Comparison of ENCODE assay signal across 8 mouse cellular contexts in genomic region chr17:6079287-6080122, GRCm38 (mm10). TPM values are rescaled to one million over a fixed set of nuclear protein-coding genes. Genes with fewer than 3 reads are reported as not detected.
A peak's percentile ranks its signal among the peaks of the same experiment; 100 is the strongest.
DNase-seq lines count a peak whose midpoint lies in the region; ATAC-seq and TF ChIP-seq lines count a peak whose summit lies in the region.

Serac1 (minus strand) TSS chr17:6079741.
Gtf2h5 (plus strand) TSS chr17:6079786.

- no peaks in the 10 kb centered on the region for H3K9me3 ChIP-seq in embryonic facial prominence, embryonic 15.5 days (replicated peaks)
- no peaks in the 10 kb centered on the region for H3K9me3 ChIP-seq in kidney, embryonic 14.5 days (ENCODE audit: control insufficient read depth, low read length)
- H3K9me3 ChIP-seq in limb, embryonic 15.5 days, result no peaks in the 10 kb centered on the region

- TF ChIP-seq POLR2A in bone marrow, adult 2 months (IDR thresholded peaks at IDR 0.05; ENCODE audit: borderline replicate concordance, control insufficient read depth, low read depth, low read length), result peak; percentile 84; the same call in 1 of the 2 replicates

- H3K4me3 ChIP-seq in bone marrow, adult 2 months (replicated peaks; ENCODE audit: control insufficient read depth, low read depth, low read length), result peak within 1 kb of the TSS; percentile 93
- peak within 1 kb of the TSS; percentile 65 for H3K4me3 ChIP-seq in embryonic facial prominence, embryonic 15.5 days (replicated peaks)
- peak within 1 kb of the TSS; percentile 84 for H3K4me3 ChIP-seq in kidney, embryonic 14.5 days (ENCODE audit: low read length)
- H3K4me3 ChIP-seq in limb, embryonic 15.5 days, result peak within 1 kb of the TSS; percentile 86

- peaks cover 2% of the 10 kb centered on the region; the same call in 1 of the 2 replicates for H3K4me1 ChIP-seq in bone marrow, adult 2 months (ENCODE audit: control insufficient read depth, insufficient read depth, low read length)
- H3K4me1 ChIP-seq in embryonic facial prominence, embryonic 15.5 days, result peaks cover 13% of the 10 kb centered on the region
- peaks cover 4% of the 10 kb centered on the region; the same call in 1 of the 2 replicates for H3K4me1 ChIP-seq in kidney, embryonic 14.5 days (ENCODE audit: control insufficient read depth, insufficient read depth, low read length)
- H3K4me1 ChIP-seq in limb, embryonic 15.5 days, result peaks cover 17% of the 10 kb centered on the region; the same call in 1 of the 2 replicates

- H3K36me3 ChIP-seq in embryonic facial prominence, embryonic 15.5 days, result peaks cover 7% of the 10 kb centered on the region
- peaks cover 20% of the 10 kb centered on the region for H3K36me3 ChIP-seq in kidney, embryonic 14.5 days (ENCODE audit: control insufficient read depth, insufficient read depth, low read length)
- H3K36me3 ChIP-seq in limb, embryonic 15.5 days, result peaks cover 12% of the 10 kb centered on the region

- peak; percentile 96 for ATAC-seq in embryonic facial prominence, embryonic 15.5 days (ENCODE audit: insufficient number of reproducible peaks, low FRiP score, low TSS enrichment, low read depth)
- peak; percentile 98 for ATAC-seq in kidney, embryonic 14.5 days (ENCODE audit: low FRiP score, low TSS enrichment)
- peak; percentile 97 for ATAC-seq in limb, embryonic 15.5 days (ENCODE audit: insufficient number of reproducible peaks, low FRiP score, low TSS enrichment, low read depth)

- H3K9ac ChIP-seq in embryonic facial prominence, embryonic 15.5 days, result peak within 1 kb of the TSS; percentile 71
- H3K9ac ChIP-seq in kidney, embryonic 14.5 days (ENCODE audit: low read depth, low read length), result peak within 1 kb of the TSS; percentile 93
- H3K9ac ChIP-seq in limb, embryonic 15.5 days, result peak within 1 kb of the TSS; percentile 92

- peak within 1 kb of the TSS; percentile 78 for H3K4me2 ChIP-seq in embryonic facial prominence, embryonic 15.5 days (replicated peaks)
- H3K4me2 ChIP-seq in kidney, embryonic 14.5 days (replicated peaks; ENCODE audit: low read depth, low read length), result peak within 1 kb of the TSS; percentile 76
- peak within 1 kb of the TSS; percentile 77 for H3K4me2 ChIP-seq in limb, embryonic 15.5 days

- TF ChIP-seq CTCF in bone marrow, adult 2 months (IDR thresholded peaks at IDR 0.05; ENCODE audit: control insufficient read depth, insufficient read depth, low read length), result peak; percentile 13; the same call in 1 of the 2 replicates

- no peaks in the 10 kb centered on the region for H3K27me3 ChIP-seq in embryonic facial prominence, embryonic 15.5 days
- H3K27me3 ChIP-seq in kidney, embryonic 14.5 days (ENCODE audit: control insufficient read depth, insufficient read depth, low read length), result no peaks in the 10 kb centered on the region
- no peaks in the 10 kb centered on the region for H3K27me3 ChIP-seq in limb, embryonic 15.5 days

- under 1% methylated on average over 70 of the region's 70 CpGs for WGBS in bone marrow, adult 2 months
- WGBS in embryonic facial prominence, embryonic 15.5 days, result under 1% methylated on average over 70 of the region's 70 CpGs
- WGBS in kidney, embryonic 14.5 days, result under 1% methylated on average over 70 of the region's 70 CpGs
- under 1% methylated on average over 68 of the region's 70 CpGs for WGBS in limb, embryonic 15.5 days

- H3K27ac ChIP-seq in bone marrow, adult 2 months (ENCODE audit: control insufficient read depth, insufficient read depth, low read depth, low read length, poor library complexity), result peak within 1 kb of the TSS; percentile 90
- H3K27ac ChIP-seq in embryonic facial prominence, embryonic 15.5 days (replicated peaks), result peak within 1 kb of the TSS; percentile 88
- H3K27ac ChIP-seq in kidney, embryonic 14.5 days (ENCODE audit: low read depth, low read length), result peak within 1 kb of the TSS; percentile 91
- H3K27ac ChIP-seq in limb, embryonic 15.5 days, result peak within 1 kb of the TSS; percentile 89

- DNase-seq in 416B (ENCODE audit: low read depth), result peak; percentile 96
- peak; percentile 97 for DNase-seq in heart, adult 9 months (ENCODE audit: low spot score in 2 of 2)
- DNase-seq in monocyte, adult 2 months (ENCODE audit: low read depth in 1 of 2, low spot score in 2 of 2), result peak; percentile 90 to 97
- peak; percentile 97 for DNase-seq in spleen, postnatal 36 days (ENCODE audit: low spot score in 2 of 2)

RNA-seq across cellular contexts. Expression of gene Serac1, which starts in this region (rescaled TPM):
- polyA plus RNA-seq in bone marrow, adult 2 months (2011; ENCODE audit: insufficient read depth, insufficient read length, low replicate concordance, missing spikeins), result 1.4 and 2.8 TPM in 2 replicates
- 3.9 and 5.4 TPM in 2 replicates for polyA plus RNA-seq in embryonic facial prominence, embryonic 15.5 days (2015; fragmentation: Nextera tagmentation; extraction: Ambion mirVana)
- polyA plus RNA-seq in kidney, embryonic 14.5 days (2014; fragmentation: Nextera tagmentation; extraction: Ambion mirVana), result 4.3 and 6.6 TPM in 2 replicates
- 4.6 and 6.2 TPM in 2 replicates for polyA plus RNA-seq in limb, embryonic 15.5 days (2015; fragmentation: Nextera tagmentation; extraction: Ambion mirVana)

RNA-seq across cellular contexts. Expression of gene Gtf2h5, which starts in this region (rescaled TPM):
- polyA plus RNA-seq in bone marrow, adult 2 months (2011; ENCODE audit: insufficient read depth, insufficient read length, low replicate concordance, missing spikeins), result 36.0 and 37.0 TPM in 2 replicates
- 165 and 182 TPM in 2 replicates for polyA plus RNA-seq in embryonic facial prominence, embryonic 15.5 days (2015; fragmentation: Nextera tagmentation; extraction: Ambion mirVana)
- polyA plus RNA-seq in kidney, embryonic 14.5 days (2014; fragmentation: Nextera tagmentation; extraction: Ambion mirVana), result 180 and 218 TPM in 2 replicates
- polyA plus RNA-seq in limb, embryonic 15.5 days (2015; fragmentation: Nextera tagmentation; extraction: Ambion mirVana), result 156 and 167 TPM in 2 replicates

Comparison
In these comparisons a context has a peak if more than half of its experiments do, and no peak if none do; other contexts are left out.
1. Peak in every context shown above with its lines: DNase-seq, ATAC-seq, H3K4me3 ChIP-seq and H3K27ac ChIP-seq.